Mouse (Mus musculus) mesoderm, embryonic 11.5 days (tissue): ENCODE measurements around the gene Tmem161a.

Experiments used
- DNase-seq: peaks from one replicate; pipeline ENCODE4 v3.0.0-alpha.2; 2012; ENCODE audit warnings: low read depth, low spot score

Tmem161a gene

DNA sequence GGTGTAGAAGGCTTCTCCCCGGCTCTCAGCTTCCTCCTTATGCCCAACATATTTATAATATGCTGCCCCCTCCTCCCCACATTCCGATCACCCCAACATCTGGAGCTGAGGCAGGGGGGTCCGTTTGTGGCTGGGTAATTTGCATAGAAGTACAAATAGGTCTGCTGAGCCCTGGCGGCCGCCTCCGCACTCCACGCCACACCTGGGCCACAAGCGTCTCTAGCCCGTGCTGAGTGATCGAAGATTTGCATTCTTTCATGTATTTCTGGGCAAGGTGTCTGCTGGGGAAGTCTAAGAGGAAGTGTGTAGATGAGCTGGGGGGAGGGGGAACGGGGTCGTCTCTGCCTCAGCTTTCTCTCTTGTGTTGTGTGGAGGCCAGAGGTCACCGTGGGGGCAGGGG, 12.1 kb upstream of the Tmem161a start:
- DNase-seq: no peak

GRCm38 (mm10) chr8:70163316-70163715, 8.8 kb upstream of the Tmem161a start:
- DNase-seq: no peak

DNA sequence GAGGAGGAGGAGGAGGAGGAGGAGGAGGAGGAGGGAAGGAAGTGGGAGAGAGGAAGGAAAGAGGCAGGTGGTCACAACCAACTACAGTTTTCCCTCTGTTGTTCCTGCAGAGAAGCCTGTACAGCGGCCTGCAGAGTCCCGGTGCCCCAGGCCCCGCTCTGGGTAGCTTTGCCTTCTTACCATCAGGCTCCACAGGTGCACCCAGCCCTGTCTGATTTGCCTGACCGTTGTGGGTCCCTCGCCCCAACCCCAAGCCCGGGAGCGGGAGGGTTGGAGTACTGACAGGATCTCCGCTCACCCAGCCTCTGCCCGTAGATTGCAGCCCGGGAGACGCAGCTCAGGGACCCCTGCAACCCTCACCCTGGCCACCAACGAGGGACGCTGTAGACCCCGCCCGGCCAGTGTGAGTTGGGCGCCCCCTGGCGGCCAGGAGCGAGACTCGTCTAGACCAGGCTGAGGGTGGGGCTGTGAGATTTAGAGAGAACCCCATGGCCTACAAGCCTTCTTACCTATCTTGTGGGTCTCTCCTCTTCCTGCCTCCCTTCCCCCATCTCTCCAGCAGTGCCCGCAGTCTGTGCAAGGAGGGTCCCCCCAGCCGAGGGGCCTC, 5.5 kb upstream of the Tmem161a start:
- DNase-seq: peak; percentile 85

GRCm38 (mm10) chr8:70170116-70170515, 2.0 kb upstream of the Tmem161a start:
- DNase-seq: no peak

DNA sequence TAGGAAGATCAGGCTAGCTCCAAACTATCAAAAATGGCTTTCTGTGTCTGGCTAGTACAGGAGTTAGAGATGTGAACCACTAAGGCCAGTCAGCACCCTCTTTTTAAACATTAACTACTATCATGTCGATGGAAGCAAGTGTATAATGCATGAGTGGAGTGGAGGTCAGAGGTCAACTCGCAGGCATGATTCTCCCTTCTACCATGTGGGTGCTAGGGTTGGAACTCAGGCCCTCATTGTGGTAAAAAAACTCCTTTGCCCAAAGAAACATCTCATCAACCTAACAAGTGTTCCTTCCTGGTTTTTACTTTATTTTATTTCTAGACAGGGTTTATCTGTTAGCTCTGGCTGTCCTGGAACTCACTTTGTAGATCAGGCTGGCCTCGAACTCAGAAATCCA, 1.4 kb upstream of the Tmem161a start:
- DNase-seq: no peak

DNA sequence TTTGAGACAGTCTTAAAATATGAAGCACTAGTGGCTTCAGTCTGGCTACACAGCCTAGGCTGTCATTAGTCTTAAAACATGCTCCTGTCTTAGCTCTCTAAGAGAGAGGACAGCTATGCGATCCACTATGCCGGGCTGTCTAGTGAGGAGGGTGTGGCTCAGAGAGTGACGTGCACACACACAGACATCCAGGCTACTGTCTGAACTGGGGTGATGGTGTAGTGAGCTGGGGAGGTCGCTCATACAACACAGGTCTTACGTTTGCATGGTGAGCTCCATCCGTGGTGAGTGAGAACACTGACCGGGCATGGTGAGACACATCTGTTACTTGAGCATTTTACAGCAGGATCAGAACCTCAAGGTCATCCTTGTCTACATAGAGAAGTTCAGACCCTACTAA, 916 bp upstream of the Tmem161a start:
- no peak for DNase-seq

- DNase-seq: no peak
Observed at GRCm38 (mm10) chr8:70173320-70173719, 1.2 kb downstream of the Tmem161a start.

GRCm38 (mm10) chr8:70174079-70174478, 1.9 kb downstream of the Tmem161a start:
- DNase-seq: no peak

GRCm38 (mm10) chr8:70178231-70178630, 6.1 kb downstream of the Tmem161a start:
- no peak for DNase-seq

- no peak for DNase-seq
Observed at GRCm38 (mm10) chr8:70179082-70179481, 6.9 kb downstream of the Tmem161a start.

DNA sequence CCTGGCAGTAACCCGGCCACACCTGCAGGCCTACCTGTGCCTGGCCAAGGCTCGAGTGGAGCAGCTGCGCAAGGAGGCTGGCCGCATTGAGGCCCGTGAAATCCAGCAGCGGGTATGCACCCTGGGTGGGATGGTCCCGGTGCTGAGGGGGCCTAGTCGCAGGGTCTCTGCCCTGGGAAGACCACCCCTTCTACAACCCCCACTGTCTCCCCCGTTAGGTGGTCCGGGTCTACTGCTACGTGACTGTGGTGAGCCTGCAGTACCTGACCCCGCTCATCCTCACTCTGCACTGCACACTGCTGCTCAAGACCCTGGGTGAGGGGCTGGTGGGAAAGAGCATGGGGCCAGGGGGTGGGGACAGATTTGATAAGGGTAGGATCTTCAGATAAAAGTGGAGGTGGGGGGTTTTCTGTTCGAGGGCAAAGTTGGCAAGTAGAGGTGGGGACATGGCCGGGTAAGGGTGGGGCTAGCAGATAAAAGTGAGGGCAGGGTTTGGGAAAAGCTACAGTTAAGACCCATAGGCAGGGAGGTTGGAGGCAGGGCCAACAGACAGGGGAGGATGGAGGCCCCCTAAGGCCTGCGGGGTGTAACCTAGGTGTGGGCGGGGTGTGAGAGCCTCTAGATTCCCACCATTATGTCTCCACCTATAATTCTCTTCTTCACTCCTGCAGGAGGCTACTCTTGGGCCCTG, 9.2 kb downstream of the Tmem161a start:
- no peak for DNase-seq

DNA sequence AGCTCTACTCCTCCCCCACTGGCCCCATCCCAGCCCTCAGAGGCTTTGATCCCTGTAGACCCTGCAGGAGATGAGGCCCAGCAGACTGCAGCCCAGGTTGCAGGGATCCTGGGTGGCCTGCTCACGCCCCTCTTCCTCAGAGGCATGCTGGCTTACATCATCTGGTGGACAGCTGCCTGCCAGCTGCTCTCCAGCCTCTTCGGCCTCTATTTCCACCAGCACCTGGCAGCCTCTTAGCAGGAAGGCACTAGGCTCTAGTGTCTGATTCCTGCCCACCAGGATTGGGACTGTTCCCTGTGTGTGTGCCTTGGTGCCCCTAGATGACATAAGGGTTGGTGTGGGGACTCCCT, 9.7 kb downstream of the Tmem161a start:
- DNase-seq: peak; percentile 45

GRCm38 (mm10) chr8:70183194-70183593, 11.0 kb downstream of the Tmem161a start:
- no peak for DNase-seq

GRCm38 (mm10) chr8:70188707-70189106, 16.6 kb downstream of the Tmem161a start:
- no peak for DNase-seq

- no peak for DNase-seq
Observed at GRCm38 (mm10) chr8:70193238-70193637, 21.1 kb downstream of the Tmem161a start.

- DNase-seq: no peak
Observed at GRCm38 (mm10) chr8:70194191-70194590, 22.0 kb downstream of the Tmem161a start.

- DNase-seq: no peak
Observed at GRCm38 (mm10) chr8:70195762-70196161, 23.6 kb downstream of the Tmem161a start.

- DNase-seq: no peak
Observed at GRCm38 (mm10) chr8:70197603-70198002, 25.4 kb downstream of the Tmem161a start.

- no peak for DNase-seq
Observed at GRCm38 (mm10) chr8:70200098-70200681, 28.0 kb downstream of the Tmem161a start.

GRCm38 (mm10) chr8:70201417-70201816, 29.3 kb downstream of the Tmem161a start:
- no peak for DNase-seq

DNA sequence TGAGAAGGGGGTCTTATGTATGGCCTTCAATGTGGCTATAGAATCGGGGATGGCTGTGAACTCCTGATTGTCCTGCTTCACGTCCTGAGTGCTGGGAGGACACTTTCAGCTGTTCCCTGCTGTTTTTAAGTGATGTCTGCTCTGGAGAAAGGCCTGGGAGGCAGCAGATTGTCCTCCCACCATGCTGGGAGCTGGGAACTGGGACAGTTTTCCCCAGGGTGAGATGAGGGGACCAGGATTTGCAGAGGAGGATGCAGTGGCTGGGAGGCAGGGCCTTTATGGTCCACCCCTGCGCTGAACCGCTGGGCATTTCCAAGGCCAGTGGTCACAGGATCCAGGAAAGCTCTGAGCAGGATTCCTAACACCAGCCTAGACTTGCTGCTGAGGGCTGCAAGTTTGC, 30.9 kb downstream of the Tmem161a start:
- no peak for DNase-seq

- DNase-seq: no peak
Observed at GRCm38 (mm10) chr8:70204757-70205156, 32.6 kb downstream of the Tmem161a start.

DNA sequence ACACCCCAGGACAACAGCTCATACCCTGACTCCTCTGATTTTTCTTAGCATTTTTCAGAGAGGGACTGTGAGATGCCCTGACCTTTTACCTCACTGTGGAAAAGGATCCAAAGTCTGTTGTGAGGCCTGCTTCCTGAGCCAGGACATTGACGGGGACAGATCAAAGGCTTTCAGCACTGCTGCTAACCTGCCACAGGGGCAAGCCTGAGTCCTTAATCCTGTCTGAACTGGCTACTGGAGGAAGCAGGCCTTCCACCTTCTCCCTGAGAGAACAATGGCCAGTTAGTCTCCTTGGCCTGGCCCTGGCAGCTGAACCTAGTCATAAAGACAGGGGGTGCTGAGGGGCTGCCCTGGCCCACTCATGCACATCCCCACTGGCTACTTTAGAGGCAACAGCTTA, 36.0 kb downstream of the Tmem161a start:
- DNase-seq: no peak
